Mouse (Mus musculus) heart, postnatal 36 days (tissue): ENCODE data around the gene Rab24. TPM values are rescaled to one million over a fixed set of nuclear protein-coding genes. Genes with fewer than 3 reads are reported as not detected.

Source experiments
- total RNA-seq, 2 experiments: library from RNA; stranded (reverse); gene quantifications; 2 replicates each; pipeline ENCODE4 v1.2.3; 2021

Gene Rab24
- total RNA-seq, 2 experiments from 2014 or later = 39.2 to 40.5 TPM

Other genes with a start within 250 kb of the Rab24 start
- gene Uimc1, start 221.6 kb downstream of the Rab24 start, total RNA-seq = 10 to 100 TPM; 18.4 to 21.9 TPM
- 10 to 100 TPM; 17.4 to 23.6 TPM for gene Zfp346, start 216.6 kb downstream of the Rab24 start, total RNA-seq
- not detected for gene Gm17617, start 188.4 kb downstream of the Rab24 start, total RNA-seq
- under 1 TPM; 0.36 to 0.73 TPM for gene Fgfr4, start 169.3 kb downstream of the Rab24 start, total RNA-seq
- 10 to 100 TPM; 57.8 to 62.0 TPM for gene Nsd1, start 112.2 kb downstream of the Rab24 start, total RNA-seq
- gene Prelid1, start 1.4 kb downstream of the Rab24 start, total RNA-seq = 10 to 100 TPM; 46.7 to 52.5 TPM
- under 1 TPM; 0.33 to 0.53 TPM for gene Mxd3, start 7.9 kb upstream of the Rab24 start, total RNA-seq
- gene Lman2, start 40.8 kb upstream of the Rab24 start, total RNA-seq = 10 to 100 TPM; 47.7 to 48.1 TPM
- gene Rgs14, start 47.8 kb upstream of the Rab24 start, total RNA-seq = 1 to 10 TPM in 1 of 2 experiments, under 1 TPM in 1; 0.47 to 1.0 TPM
- not detected for gene Slc34a1, start 76.2 kb upstream of the Rab24 start, total RNA-seq
- gene Pfn3, start 93.3 kb upstream of the Rab24 start, total RNA-seq = not detected
- gene F12, start 104.8 kb upstream of the Rab24 start, total RNA-seq = not detected
- gene Grk6, start 123.1 kb upstream of the Rab24 start, total RNA-seq = 10 to 100 TPM; 17.6 to 18.1 TPM
- gene Prr7, start 142.3 kb upstream of the Rab24 start, total RNA-seq = under 1 TPM; 0.58 to 0.70 TPM
- 1 to 10 TPM; 9.4 to 9.6 TPM for gene Dbn1, start 166.2 kb upstream of the Rab24 start, total RNA-seq
- 10 to 100 TPM; 49.3 to 49.9 TPM for gene Pdlim7, start 191.7 kb upstream of the Rab24 start, total RNA-seq
- 1 to 10 TPM; 2.2 to 2.7 TPM for gene Dok3, start 207.3 kb upstream of the Rab24 start, total RNA-seq
- gene Ddx41, start 214.7 kb upstream of the Rab24 start, total RNA-seq = 10 to 100 TPM; 14.4 to 14.7 TPM
- 10 to 100 TPM; 13.7 to 18.1 TPM for gene Fam193b, start 249.2 kb upstream of the Rab24 start, total RNA-seq